Mouse (Mus musculus) midbrain, embryonic 11.5 days (tissue): Measurements from ENCODE around the gene Ank2. TPM values are rescaled to one million over a fixed set of nuclear protein-coding genes. Genes with fewer than 3 reads are reported as not detected.

Source experiments
- ATAC-seq: fragments of 200-750 bp; cut with Nextera tagmentation; 2 replicates; pipeline ENCODE4 v1.8.0; 2017; ENCODE audit warnings: moderate TSS enrichment, moderate library complexity; ENCODE audit not compliant: low FRiP score
- DNase-seq: peaks from one replicate; pipeline ENCODE4 v3.0.0; 2015; ENCODE audit warnings: low spot score; ENCODE audit errors: missing footprints
- H3K27ac ChIP-seq: fragments of 300-500 bp; sonication (generic); 2 replicates; pipeline ENCODE4 v1.5.1; 2014; ENCODE audit warnings: low read depth, low read length
- H3K27me3 ChIP-seq: fragments of 300-500 bp; sonication (generic); 2 replicates; pipeline ENCODE4 v1.6.1; 2014; ENCODE audit warnings: mild to moderate bottlenecking, low read length, moderate library complexity, mixed read lengths; ENCODE audit not compliant: control insufficient read depth, insufficient read depth
- H3K36me3 ChIP-seq: fragments of 300-500 bp; sonication (generic); 2 replicates; pipeline ENCODE4 v1.6.1; 2014; ENCODE audit warnings: mild to moderate bottlenecking, low read length, moderate library complexity, mixed read lengths; ENCODE audit not compliant: control insufficient read depth, insufficient read depth
- H3K4me1 ChIP-seq: fragments of 300-500 bp; sonication (generic); 2 replicates; pipeline ENCODE4 v1.6.1; 2014; ENCODE audit warnings: low read length; ENCODE audit not compliant: control insufficient read depth, insufficient read depth
- H3K4me2 ChIP-seq: fragments of 300-500 bp; sonication (generic); 2 replicates; pipeline ENCODE4 v1.6.1; 2014; ENCODE audit warnings: mild to moderate bottlenecking, moderate library complexity
- H3K4me3 ChIP-seq: fragments of 300-500 bp; sonication (generic); 2 replicates; pipeline ENCODE4 v1.5.1; 2014; ENCODE audit warnings: low read depth, low read length
- H3K9ac ChIP-seq: fragments of 300-500 bp; sonication (generic); 2 replicates; pipeline ENCODE4 v1.6.1; 2014; ENCODE audit warnings: low read length
- H3K9me3 ChIP-seq: fragments of 300-500 bp; sonication (generic); 2 replicates; pipeline ENCODE4 v1.6.1; 2016; ENCODE audit warnings: low read length; ENCODE audit not compliant: control insufficient read depth
- WGBS: fragments of 180-500 bp; shearing (Covaris S2); extraction: QIAGEN DNeasy Blood & Tissue Kit; methylation state at CpG from one replicate; pipeline ENCODE4 v1.1.7; 2014; 5-methylcytosine and 5-hydroxymethylcytosine counted together
- polyA plus RNA-seq: library from polyadenylated mRNA; unstranded; fragments of >200 nt; fragmentation: Nextera tagmentation; extraction: Ambion mirVana; gene quantifications from 2 replicates; pipeline ENCODE4 v1.2.1, GENCODE M21; 2014

Ank2 gene
- polyA plus RNA-seq, 1 experiment from 2014 or later = 66.6 TPM

GRCm38 (mm10) chr3:127387016-127387517 lies 112.1 kb downstream of the Ank2 start:
- DNase-seq = peak; percentile 85

GRCm38 (mm10) chr3:127383231-127383630 lies 115.9 kb downstream of the Ank2 start:
- WGBS = 94% methylated on average over 3 of the region's 3 CpGs
- H3K4me3 ChIP-seq = no peak overlapping the region
- H3K4me1 ChIP-seq = peaks cover 3% of the 10 kb centered on the region; the same call in 1 of the 2 replicates
- no peaks in the 10 kb centered on the region for H3K36me3 ChIP-seq
- no peaks in the 10 kb centered on the region for H3K9me3 ChIP-seq
- no peaks in the 10 kb centered on the region for H3K27me3 ChIP-seq
- ATAC-seq (no peak), DNase-seq (no peak)
- H3K9ac ChIP-seq = no peak overlapping the region
- H3K27ac ChIP-seq = no peak overlapping the region
- H3K4me2 ChIP-seq = no peak overlapping the region

More at GRCm38 (mm10) chr3:127387016-127387517, 112.1 kb downstream of the Ank2 start:
- peaks cover 3% of the 10 kb centered on the region; the same call in 1 of the 2 replicates for H3K4me1 ChIP-seq
- no peak overlapping the region for H3K9ac ChIP-seq
- no peaks in the 10 kb centered on the region for H3K36me3 ChIP-seq
- peak; percentile 84 for ATAC-seq
- H3K4me2 ChIP-seq = no peak overlapping the region
- 30% methylated on average over 13 of the region's 14 CpGs for WGBS
- H3K4me3 ChIP-seq = no peak overlapping the region
- no peaks in the 10 kb centered on the region for H3K27me3 ChIP-seq
- H3K9me3 ChIP-seq = no peaks in the 10 kb centered on the region
- no peak overlapping the region for H3K27ac ChIP-seq

- no peaks in the 10 kb centered on the region for H3K36me3 ChIP-seq
- ATAC-seq (no peak), DNase-seq (no peak)
- H3K27ac ChIP-seq = no peak overlapping the region
- no peak overlapping the region for H3K4me2 ChIP-seq
- no peaks in the 10 kb centered on the region for H3K27me3 ChIP-seq
- no peaks in the 10 kb centered on the region for H3K9me3 ChIP-seq
- WGBS = 86% methylated on average over 8 of the region's 8 CpGs
- no peak overlapping the region for H3K4me3 ChIP-seq
- peaks cover 3% of the 10 kb centered on the region for H3K4me1 ChIP-seq
- H3K9ac ChIP-seq = no peak overlapping the region
These were observed 122.2 kb downstream of the Ank2 start for GRCm38 (mm10) chr3:127376901-127377460.

- H3K9ac ChIP-seq = no peak overlapping the region
- DNase-seq (peak; percentile 83), ATAC-seq (no peak)
- H3K4me2 ChIP-seq = no peak overlapping the region
- peaks cover 3% of the 10 kb centered on the region for H3K4me1 ChIP-seq
- H3K4me3 ChIP-seq = no peak overlapping the region
- H3K27me3 ChIP-seq = no peaks in the 10 kb centered on the region
- no peaks in the 10 kb centered on the region for H3K9me3 ChIP-seq
- no peak overlapping the region for H3K27ac ChIP-seq
- WGBS = 30% methylated on average over 11 of the region's 11 CpGs
- no peaks in the 10 kb centered on the region for H3K36me3 ChIP-seq
These were observed 123.0 kb downstream of the Ank2 start for GRCm38 (mm10) chr3:127375956-127376660.

- H3K4me2 ChIP-seq = no peak overlapping the region
- no peak overlapping the region for H3K4me3 ChIP-seq
- no peaks in the 10 kb centered on the region for H3K27me3 ChIP-seq
- peaks cover 3% of the 10 kb centered on the region for H3K4me1 ChIP-seq
- no peaks in the 10 kb centered on the region for H3K36me3 ChIP-seq
- H3K27ac ChIP-seq = no peak overlapping the region
- no peaks in the 10 kb centered on the region for H3K9me3 ChIP-seq
- ATAC-seq = no peak
- DNase-seq = no peak
- 91% methylated on average over 6 of the region's 6 CpGs for WGBS
- no peak overlapping the region for H3K9ac ChIP-seq
These were observed 124.9 kb downstream of the Ank2 start for GRCm38 (mm10) chr3:127374190-127374710.

GRCm38 (mm10) chr3:127371774-127372173 lies 127.4 kb downstream of the Ank2 start:
- Histone ChIP-seq H3K4me2 (no peak overlapping the region), H3K27me3 (no peaks in the 10 kb centered on the region), H3K9me3 (no peaks in the 10 kb centered on the region), H3K4me3 (no peak overlapping the region), H3K27ac (no peak overlapping the region), H3K9ac (no peak overlapping the region), H3K4me1 (peaks cover 3% of the 10 kb centered on the region; the same call in 1 of the 2 replicates), H3K36me3 (no peaks in the 10 kb centered on the region)
- WGBS = 82% methylated on average over 1 of the region's 1 CpGs
- ATAC-seq (no peak), DNase-seq (no peak)

GRCm38 (mm10) chr3:127369529-127369928 lies 129.6 kb downstream of the Ank2 start:
- Histone ChIP-seq H3K9ac (no peak overlapping the region), H3K4me2 (no peak overlapping the region), H3K27me3 (no peaks in the 10 kb centered on the region), H3K36me3 (no peaks in the 10 kb centered on the region), H3K27ac (no peak overlapping the region), H3K4me3 (no peak overlapping the region), H3K4me1 (no peaks in the 10 kb centered on the region), H3K9me3 (no peaks in the 10 kb centered on the region)
- ATAC-seq (no peak), DNase-seq (no peak)
- 86% methylated on average over 6 of the region's 6 CpGs for WGBS

GRCm38 (mm10) chr3:127367450-127367849 lies 131.7 kb downstream of the Ank2 start:
- ATAC-seq = no peak
- no peak overlapping the region for H3K27ac ChIP-seq
- no peak overlapping the region for H3K4me2 ChIP-seq
- no peaks in the 10 kb centered on the region for H3K36me3 ChIP-seq
- no peak overlapping the region for H3K4me3 ChIP-seq
- DNase-seq = no peak
- H3K4me1 ChIP-seq = no peaks in the 10 kb centered on the region
- no peaks in the 10 kb centered on the region for H3K9me3 ChIP-seq
- no peak overlapping the region for H3K9ac ChIP-seq
- 89% methylated on average over 4 of the region's 4 CpGs for WGBS
- no peaks in the 10 kb centered on the region for H3K27me3 ChIP-seq

GRCm38 (mm10) chr3:127363512-127363911 lies 135.6 kb downstream of the Ank2 start:
- 92% methylated on average over 15 of the region's 15 CpGs for WGBS
- Histone ChIP-seq H3K27ac (no peak overlapping the region), H3K4me2 (no peak overlapping the region), H3K27me3 (no peaks in the 10 kb centered on the region), H3K9ac (no peak overlapping the region), H3K9me3 (no peaks in the 10 kb centered on the region), H3K36me3 (no peaks in the 10 kb centered on the region), H3K4me3 (no peak overlapping the region), H3K4me1 (peaks cover 7% of the 10 kb centered on the region)
- ATAC-seq (no peak), DNase-seq (no peak)
